Mouse (Mus musculus): ENCODE measurements around the gene Nod2.

GRCm38 (mm10) chr8:88619513-88619912 lies 27.6 kb upstream of the Nod2 start:
- TF ChIP-seq MYOG (IDR thresholded peaks at IDR 0.05; ENCODE audit: control insufficient read depth, extremely low read depth, insufficient read length) (no peak), CTCF (IDR thresholded peaks at IDR 0.05; ENCODE audit: control insufficient read depth, insufficient read depth, insufficient read length) (no peak), USF1 (IDR thresholded peaks at IDR 0.05; ENCODE audit: low read depth) (no peak), MYOD1 (IDR thresholded peaks at IDR 0.05; ENCODE audit: control insufficient read depth, insufficient read length, low read depth) (no peak), MAX (IDR thresholded peaks at IDR 0.05) (no peak)

All from C2C12 (cell line).